Mouse (Mus musculus): ENCODE data around the gene Olfr115. TPM values are rescaled to one million over a fixed set of nuclear protein-coding genes. Genes with fewer than 3 reads are reported as not detected.

Olfr115 gene
- polyA plus RNA-seq (2016; fragmentation: Nextera tagmentation; extraction: Ambion mirVana) = not detected in 2 replicates

- Histone ChIP-seq H3K36me3 (no peaks in the 10 kb centered on the region), H3K9ac (no peak within 1 kb of the TSS), H3K27me3 (replicated peaks) (no peaks in the 10 kb centered on the region), H3K27ac (no peak within 1 kb of the TSS), H3K4me3 (no peak within 1 kb of the TSS), H3K9me3 (replicated peaks) (0 out of 2 replicates have a peak, but pooled peaks cover 8% of the 10 kb centered on the region), H3K4me2 (no peak within 1 kb of the TSS), H3K4me1 (no peaks in the 10 kb centered on the region)
- 66% methylated on average over 2 of the region's 2 CpGs for WGBS (ENCODE audit: insufficient replicate concordance)
- no peak for ATAC-seq
Observed at GRCm38 (mm10) chr17:37627009-37627408, at the start of gene Olfr115, which contains the start of gene Olfr116. Olfr115 (minus strand) TSS chr17:37627109. Olfr116 (minus strand) TSS chr17:37627199.

- no peak within 1 kb of the TSS for H3K4me2 ChIP-seq
- no peak within 1 kb of the TSS for H3K9ac ChIP-seq
- 41% methylated on average over 2 of the region's 2 CpGs for WGBS (ENCODE audit: insufficient replicate concordance)
- no peaks in the 10 kb centered on the region for H3K4me1 ChIP-seq
- H3K9me3 ChIP-seq (replicated peaks) = no peaks in the 10 kb centered on the region
- ATAC-seq = no peak
- no peaks in the 10 kb centered on the region for H3K27me3 ChIP-seq (replicated peaks)
- no peak within 1 kb of the TSS for H3K27ac ChIP-seq
- no peaks in the 10 kb centered on the region for H3K36me3 ChIP-seq
- H3K4me3 ChIP-seq = no peak within 1 kb of the TSS
Observed at GRCm38 (mm10) chr17:37666688-37667087, 39.8 kb upstream of the Olfr115 start, which contains the start of gene Olfr118. Olfr118 (plus strand) TSS chr17:37666988.

GRCm38 (mm10) chr17:37663682-37664081 lies 36.8 kb upstream of the Olfr115 start, which contains the start of gene Olfr117:
Olfr117 (minus strand) TSS chr17:37663782.
- Histone ChIP-seq H3K27me3 (replicated peaks) (no peaks in the 10 kb centered on the region), H3K4me2 (no peak within 1 kb of the TSS), H3K9me3 (replicated peaks) (no peaks in the 10 kb centered on the region), H3K36me3 (no peaks in the 10 kb centered on the region), H3K4me3 (no peak within 1 kb of the TSS), H3K27ac (no peak within 1 kb of the TSS), H3K9ac (no peak within 1 kb of the TSS), H3K4me1 (no peaks in the 10 kb centered on the region)
- whole genome bisulfite sequencing (ENCODE audit: insufficient replicate concordance) = 43% methylated on average over 1 of the region's 1 CpGs
- ATAC-seq = no peak

- Histone ChIP-seq H3K27me3 (replicated peaks) (no peaks in the 10 kb centered on the region), H3K9ac (no peak within 1 kb of the TSS), H3K4me3 (no peak within 1 kb of the TSS), H3K4me1 (no peaks in the 10 kb centered on the region), H3K36me3 (no peaks in the 10 kb centered on the region), H3K9me3 (replicated peaks) (no peaks in the 10 kb centered on the region), H3K4me2 (no peak within 1 kb of the TSS), H3K27ac (no peak within 1 kb of the TSS)
- ATAC-seq = no peak
Observed at GRCm38 (mm10) chr17:37592643-37593042, 34.3 kb downstream of the Olfr115 start, which contains the start of gene Olfr114. Olfr114 (minus strand) TSS chr17:37592743.

- Histone ChIP-seq H3K36me3 (no peaks in the 10 kb centered on the region), H3K9me3 (replicated peaks) (no peaks in the 10 kb centered on the region), H3K4me1 (no peaks in the 10 kb centered on the region), H3K9ac (no peak within 1 kb of the TSS), H3K27me3 (replicated peaks) (no peaks in the 10 kb centered on the region), H3K4me2 (no peak within 1 kb of the TSS), H3K4me3 (no peak within 1 kb of the TSS), H3K27ac (no peak within 1 kb of the TSS)
- no peak for ATAC-seq
Observed at GRCm38 (mm10) chr17:37577563-37577962, 49.3 kb downstream of the Olfr115 start, which contains the start of gene Olfr113. Olfr113 (minus strand) TSS chr17:37577663.

GRCm38 (mm10) chr17:37569351-37569750 lies 57.6 kb downstream of the Olfr115 start, which contains the start of gene Olfr112:
Olfr112 (minus strand) TSS chr17:37569451.
- H3K36me3 ChIP-seq = no peaks in the 10 kb centered on the region
- H3K27ac ChIP-seq = no peak within 1 kb of the TSS
- ATAC-seq = no peak

More at GRCm38 (mm10) chr17:37569351-37569750, 57.6 kb downstream of the Olfr115 start, which contains the start of gene Olfr112:
- Histone ChIP-seq H3K4me3 (no peak within 1 kb of the TSS), H3K9me3 (replicated peaks) (no peaks in the 10 kb centered on the region), H3K9ac (no peak within 1 kb of the TSS), H3K27me3 (replicated peaks) (no peaks in the 10 kb centered on the region), H3K4me1 (no peaks in the 10 kb centered on the region), H3K4me2 (no peak within 1 kb of the TSS)

Other genes with a start within 250 kb of the Olfr115 start
- gene Olfr105-ps, start 248.1 kb downstream of the Olfr115 start, polyA plus RNA-seq (2016; fragmentation: Nextera tagmentation; extraction: Ambion mirVana) = not detected in 2 replicates
- gene Olfr106-ps, start 236.7 kb downstream of the Olfr115 start, polyA plus RNA-seq (2016; fragmentation: Nextera tagmentation; extraction: Ambion mirVana) = not detected in 2 replicates
- not detected in 2 replicates for gene Olfr107, start 227.9 kb downstream of the Olfr115 start, polyA plus RNA-seq (2016; fragmentation: Nextera tagmentation; extraction: Ambion mirVana)
- gene Olfr108, start 181.6 kb downstream of the Olfr115 start, polyA plus RNA-seq (2016; fragmentation: Nextera tagmentation; extraction: Ambion mirVana) = not detected in 2 replicates
- not detected in 2 replicates for gene Olfr109, start 168.2 kb downstream of the Olfr115 start, polyA plus RNA-seq (2016; fragmentation: Nextera tagmentation; extraction: Ambion mirVana)
- gene H2-M2, start 143.6 kb downstream of the Olfr115 start, polyA plus RNA-seq (2016; fragmentation: Nextera tagmentation; extraction: Ambion mirVana) = not detected in 2 replicates
- gene Olfr110, start 134.6 kb downstream of the Olfr115 start, polyA plus RNA-seq (2016; fragmentation: Nextera tagmentation; extraction: Ambion mirVana) = not detected in 2 replicates
- gene Olfr111, start 119.1 kb downstream of the Olfr115 start, polyA plus RNA-seq (2016; fragmentation: Nextera tagmentation; extraction: Ambion mirVana) = not detected in 2 replicates
- gene Olfr112, start 57.7 kb downstream of the Olfr115 start, polyA plus RNA-seq (2016; fragmentation: Nextera tagmentation; extraction: Ambion mirVana) = not detected in 2 replicates
- not detected in 2 replicates for gene Olfr113, start 49.4 kb downstream of the Olfr115 start, polyA plus RNA-seq (2016; fragmentation: Nextera tagmentation; extraction: Ambion mirVana)
- not detected in 2 replicates for gene Olfr114, start 34.4 kb downstream of the Olfr115 start, polyA plus RNA-seq (2016; fragmentation: Nextera tagmentation; extraction: Ambion mirVana)
- gene Olfr116, start 90 bp upstream of the Olfr115 start, polyA plus RNA-seq (2016; fragmentation: Nextera tagmentation; extraction: Ambion mirVana) = not detected in 2 replicates
- gene Olfr117, start 36.7 kb upstream of the Olfr115 start, polyA plus RNA-seq (2016; fragmentation: Nextera tagmentation; extraction: Ambion mirVana) = not detected in 2 replicates
- gene Olfr118, start 39.9 kb upstream of the Olfr115 start, polyA plus RNA-seq (2016; fragmentation: Nextera tagmentation; extraction: Ambion mirVana) = not detected in 2 replicates
- not detected in 2 replicates for gene Olfr119, start 69.5 kb upstream of the Olfr115 start, polyA plus RNA-seq (2016; fragmentation: Nextera tagmentation; extraction: Ambion mirVana)
- gene Olfr120, start 94.7 kb upstream of the Olfr115 start, polyA plus RNA-seq (2016; fragmentation: Nextera tagmentation; extraction: Ambion mirVana) = not detected in 2 replicates
- not detected in 2 replicates for gene Olfr121, start 121.7 kb upstream of the Olfr115 start, polyA plus RNA-seq (2016; fragmentation: Nextera tagmentation; extraction: Ambion mirVana)
- not detected in 2 replicates for gene Olfr122, start 141.5 kb upstream of the Olfr115 start, polyA plus RNA-seq (2016; fragmentation: Nextera tagmentation; extraction: Ambion mirVana)
- not detected in 2 replicates for gene Olfr123, start 166.4 kb upstream of the Olfr115 start, polyA plus RNA-seq (2016; fragmentation: Nextera tagmentation; extraction: Ambion mirVana)
- not detected in 2 replicates for gene Olfr124, start 172.8 kb upstream of the Olfr115 start, polyA plus RNA-seq (2016; fragmentation: Nextera tagmentation; extraction: Ambion mirVana)
- gene Olfr125, start 205.8 kb upstream of the Olfr115 start, polyA plus RNA-seq (2016; fragmentation: Nextera tagmentation; extraction: Ambion mirVana) = not detected in 2 replicates
- not detected in 2 replicates for gene Olfr126, start 220.4 kb upstream of the Olfr115 start, polyA plus RNA-seq (2016; fragmentation: Nextera tagmentation; extraction: Ambion mirVana)